Mouse (Mus musculus): ENCODE measurements around the gene Gm49391. TPM values are rescaled to one million over a fixed set of nuclear protein-coding genes. Genes with fewer than 3 reads are reported as not detected.

Gene Gm49391
- polyA plus RNA-seq (2021; fragmentation: Nextera tagmentation): 0.55 and 0.75 TPM in 2 replicates
- long read RNA-seq, experiment 1: 0 reads
- long read RNA-seq, experiment 2: 0 reads

GRCm38 (mm10) chr13:60936500-60936901 is at the start of gene Gm49391, which contains the start of gene Ctla2a:
TSS of gene Gm49391 (minus strand) at chr13:60936571.
TSS of gene Ctla2a (minus strand) at chr13:60936625.

GRCm38 (mm10) chr13:60941884-60942283 is 5.5 kb upstream of the Gm49391 start, which contains the start of gene Tpbpa:
TSS of gene Tpbpa (minus strand) at chr13:60941984.

GRCm38 (mm10) chr13:60935490-60935889 is 881 bp downstream of the Gm49391 start, which contains the start of gene Gm49393:
TSS of gene Gm49393 (minus strand) at chr13:60935590.

GRCm38 (mm10) chr13:60904780-60905179 is 31.6 kb downstream of the Gm49391 start, which contains the start of gene Tpbpb:
TSS of gene Tpbpb (minus strand) at chr13:60904880.

GRCm38 (mm10) chr13:60897328-60897727 is 39.0 kb downstream of the Gm49391 start, which contains the start of gene Ctla2b:
TSS of gene Ctla2b (minus strand) at chr13:60897447.

GRCm38 (mm10) chr13:60896794-60897193 is 39.6 kb downstream of the Gm49391 start, which contains the start of gene Gm49392:
TSS of gene Gm49392 (minus strand) at chr13:60896894.

GRCm38 (mm10) chr13:60864281-60864680 is 72.1 kb downstream of the Gm49391 start, which contains the start of gene 4930486L24Rik:
TSS of gene 4930486L24Rik (minus strand) at chr13:60864475.

Other genes with a start within 250 kb of the Gm49391 start
- gene BC051665, start 150.2 kb downstream of the Gm49391 start, polyA plus RNA-seq (2021; fragmentation: Nextera tagmentation): not detected in 2 replicates
- not detected in 2 replicates for gene Ctsll3, start 133.7 kb downstream of the Gm49391 start, polyA plus RNA-seq (2021; fragmentation: Nextera tagmentation)
- not detected in 2 replicates for gene 4930486L24Rik, start 72.1 kb downstream of the Gm49391 start, polyA plus RNA-seq (2021; fragmentation: Nextera tagmentation)
- 0.15 and 0.24 TPM in 2 replicates for gene Gm49392, start 39.7 kb downstream of the Gm49391 start, polyA plus RNA-seq (2021; fragmentation: Nextera tagmentation)
- 0.77 and 0.85 TPM in 2 replicates for gene Ctla2b, start 39.1 kb downstream of the Gm49391 start, polyA plus RNA-seq (2021; fragmentation: Nextera tagmentation)
- gene Tpbpb, start 31.7 kb downstream of the Gm49391 start, polyA plus RNA-seq (2021; fragmentation: Nextera tagmentation): not detected in 2 replicates
- not detected in 2 replicates for gene Gm49393, start 981 bp downstream of the Gm49391 start, polyA plus RNA-seq (2021; fragmentation: Nextera tagmentation)
- 12.4 and 14.9 TPM in 2 replicates for gene Ctla2a, start 54 bp upstream of the Gm49391 start, polyA plus RNA-seq (2021; fragmentation: Nextera tagmentation)
- not detected in 2 replicates for gene Tpbpa, start 5.4 kb upstream of the Gm49391 start, polyA plus RNA-seq (2021; fragmentation: Nextera tagmentation)
- not detected in 2 replicates for gene Ctsj, start 69.4 kb upstream of the Gm49391 start, polyA plus RNA-seq (2021; fragmentation: Nextera tagmentation)
- not detected in 2 replicates for gene Ctsq, start 104.1 kb upstream of the Gm49391 start, polyA plus RNA-seq (2021; fragmentation: Nextera tagmentation)
- not detected in 2 replicates for gene Ctsr, start 227.7 kb upstream of the Gm49391 start, polyA plus RNA-seq (2021; fragmentation: Nextera tagmentation)

Measured in left cerebral cortex, adult 6 months (tissue).